Mouse (Mus musculus) layer of hippocampus, adult 9-11 months (tissue): ENCODE results near the gene Trmt11.
A peak's percentile ranks its signal among the peaks of the same experiment; 100 is the strongest.
"Not testable (repeated sequence)": the region's sequence is repeated elsewhere in the genome, so short reads cannot be mapped to it uniquely, and the experiment has no call there.

Experiments
- DNase-seq: peaks from one replicate; pipeline ENCODE4 v3.0.0; 2022

Trmt11 gene

DNA sequence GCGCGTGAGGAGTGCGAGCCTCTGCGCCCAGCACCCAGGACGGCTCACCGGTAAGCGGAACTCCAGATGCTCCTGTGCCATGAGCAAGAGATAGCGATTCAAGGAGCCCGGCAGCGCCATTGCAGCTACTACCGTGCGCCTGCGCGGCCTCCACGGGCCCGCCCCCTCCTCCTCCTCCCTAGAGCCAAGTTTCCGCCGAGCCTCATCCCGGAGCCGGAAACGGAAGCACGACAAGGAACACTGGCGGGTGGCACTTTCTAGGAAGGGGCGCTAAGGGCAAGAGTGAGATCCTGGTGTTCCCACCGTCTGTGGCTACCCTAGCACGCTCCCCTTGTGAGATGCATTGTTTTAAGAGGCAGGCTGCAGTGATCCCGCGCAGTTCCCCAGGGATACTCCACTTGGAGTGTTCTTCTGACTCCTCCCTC is at the start of gene Trmt11:
Gene Trmt11, minus strand, starts transcription at position 208 of the 425 bp plus-strand sequence.
- DNase-seq = peak; percentile 91

DNA sequence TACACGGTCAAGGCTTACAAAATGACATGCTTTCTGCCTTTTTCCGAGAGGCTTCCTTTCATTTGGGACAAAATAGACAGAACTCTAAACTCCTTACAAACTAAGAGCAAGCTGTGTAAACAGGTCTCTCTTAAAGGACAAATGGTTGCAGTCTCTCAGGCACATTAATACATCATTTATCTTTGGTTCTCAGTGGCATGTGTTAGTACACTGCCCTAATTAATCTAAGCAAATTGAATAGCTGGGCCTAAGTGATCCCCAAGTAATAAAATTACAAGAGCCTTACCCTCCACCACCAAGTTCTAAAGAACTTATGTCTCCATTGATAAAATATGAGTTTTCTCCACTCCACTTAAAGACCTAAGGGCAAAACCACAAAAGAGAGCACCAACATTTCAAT is 47.1 kb upstream of the Trmt11 start:
- DNase-seq = no peak

DNA sequence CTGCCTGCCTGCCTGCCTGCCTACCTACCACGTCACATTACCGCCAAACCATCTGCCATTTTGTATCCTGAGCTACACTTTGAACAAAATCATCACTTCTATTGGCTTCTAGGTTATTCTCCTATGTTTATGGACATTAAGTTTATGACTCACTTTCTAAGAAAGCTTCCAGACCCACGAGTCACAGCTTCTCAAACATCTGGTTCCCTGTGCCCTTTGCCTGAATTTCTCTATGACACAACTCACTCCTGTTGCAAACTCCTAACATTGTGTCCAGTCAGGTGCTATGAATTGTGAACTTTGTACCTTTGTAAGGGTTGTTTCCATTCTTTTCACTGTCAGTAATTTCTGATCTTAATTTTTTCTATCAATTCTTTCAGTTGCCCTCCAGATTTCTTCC is 37.7 kb upstream of the Trmt11 start:
- no peak for DNase-seq

DNA sequence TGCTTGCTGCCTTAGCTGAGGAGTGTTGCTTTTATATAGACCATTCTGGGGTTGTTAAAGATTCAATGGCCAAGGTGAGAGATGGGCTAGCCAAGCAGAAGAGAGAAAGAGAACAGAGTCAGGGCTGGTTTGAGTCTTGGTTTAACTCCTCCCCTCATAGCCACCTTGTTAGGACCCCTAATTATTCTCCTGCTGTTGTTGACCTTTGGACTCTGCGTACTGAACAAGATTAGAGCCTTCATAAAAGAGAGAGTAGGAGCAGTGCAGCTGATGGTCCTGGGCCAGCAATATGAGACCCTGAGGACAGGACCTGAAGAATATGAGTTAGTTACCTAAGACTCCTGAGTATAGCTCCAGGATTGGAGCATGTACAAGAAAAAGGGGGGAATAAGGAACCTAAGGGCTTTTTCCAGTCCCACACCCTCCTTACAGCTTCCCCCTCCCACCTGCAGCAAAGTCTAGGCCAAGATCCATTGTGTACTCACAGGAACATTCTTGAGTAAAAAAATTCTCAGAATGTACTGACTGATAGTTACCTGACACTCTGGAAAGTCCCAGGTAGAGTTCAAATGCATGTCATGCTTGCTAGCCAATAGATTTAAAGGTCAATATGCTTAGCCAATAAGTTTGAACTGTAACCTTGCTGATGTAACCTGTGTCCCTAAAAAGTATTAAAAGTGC is 36.1 kb upstream of the Trmt11 start:
- not testable (repeated sequence) for DNase-seq

DNA sequence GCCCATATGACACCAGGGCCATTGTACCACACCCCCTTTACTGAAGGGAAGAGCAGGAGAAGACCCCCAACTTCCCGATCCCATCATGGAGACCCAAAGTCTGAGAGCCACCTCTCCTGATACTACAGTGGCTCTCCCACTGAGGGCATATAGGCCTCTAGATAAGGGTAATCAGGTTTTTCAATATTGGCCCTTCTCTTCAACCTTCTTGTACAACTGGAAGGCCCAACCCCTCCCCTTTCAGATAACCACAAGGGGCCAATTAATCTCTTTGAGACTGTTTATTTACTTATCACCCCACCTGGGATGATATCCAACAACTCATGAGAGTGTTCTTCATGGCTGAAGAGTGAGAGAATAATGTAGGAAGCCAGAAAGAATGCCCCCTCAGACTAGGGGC is 32.2 kb upstream of the Trmt11 start:
- no peak for DNase-seq

DNA sequence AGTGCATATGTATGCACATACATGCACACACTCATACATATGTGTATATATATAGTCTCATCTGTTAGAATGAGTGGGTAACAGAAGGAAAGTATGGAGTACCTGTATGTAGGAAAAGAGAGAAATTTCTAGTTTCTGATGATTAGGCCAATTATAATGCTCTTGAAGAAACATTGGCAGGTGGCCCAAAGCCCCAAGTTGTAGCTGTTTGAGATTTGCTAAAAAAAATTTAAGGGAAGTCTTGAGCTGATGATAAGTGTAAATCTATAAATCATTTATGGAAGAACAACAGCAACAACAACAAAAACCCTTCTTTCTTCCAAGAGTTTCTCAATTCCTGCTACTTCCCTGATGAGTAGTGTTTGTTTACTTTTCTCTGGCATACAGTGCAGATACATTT is 29.4 kb upstream of the Trmt11 start:
- no peak for DNase-seq

DNA sequence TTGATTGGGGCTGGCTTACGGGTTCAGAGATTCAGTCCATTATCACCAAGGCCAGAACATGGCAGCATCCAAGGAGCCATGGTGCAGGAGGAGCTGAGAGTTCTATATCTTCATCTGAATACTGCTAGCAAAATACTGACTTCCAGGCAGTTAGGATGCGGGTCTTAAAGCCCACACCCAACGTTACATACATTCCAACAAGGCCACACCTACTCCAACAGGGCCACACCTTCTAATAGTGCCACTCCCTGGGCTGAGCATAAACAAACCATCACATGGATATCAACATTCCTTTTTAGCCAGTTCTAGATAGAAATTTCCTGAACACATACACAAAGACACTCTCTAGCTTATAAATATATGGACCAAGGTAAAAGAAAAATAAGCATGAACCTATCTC is 29.0 kb upstream of the Trmt11 start, which contains the start of gene Hint3:
Gene Hint3, minus strand, starts transcription at position 120 of the 400 bp plus-strand sequence.
- no peak for DNase-seq

DNA sequence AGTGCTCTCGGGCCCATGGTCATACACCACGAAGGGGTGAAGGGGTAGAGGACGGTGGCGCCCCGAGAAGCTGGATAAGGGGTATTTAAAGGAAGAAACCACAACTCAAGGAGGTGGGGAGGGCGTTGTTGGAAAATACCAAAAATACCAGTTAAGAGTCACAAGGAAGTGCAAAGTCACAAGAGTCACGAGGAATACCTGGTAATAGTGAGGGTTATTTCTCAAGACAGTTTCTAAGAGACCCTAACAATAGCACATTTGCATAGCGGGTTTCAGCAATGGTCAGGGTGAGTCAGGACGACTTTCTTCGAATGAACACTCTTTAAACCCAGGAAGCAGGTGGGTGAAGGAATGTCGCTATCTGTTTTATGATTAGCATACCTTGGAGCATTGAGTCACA is 27.9 kb upstream of the Trmt11 start:
- not testable (repeated sequence) for DNase-seq

DNA sequence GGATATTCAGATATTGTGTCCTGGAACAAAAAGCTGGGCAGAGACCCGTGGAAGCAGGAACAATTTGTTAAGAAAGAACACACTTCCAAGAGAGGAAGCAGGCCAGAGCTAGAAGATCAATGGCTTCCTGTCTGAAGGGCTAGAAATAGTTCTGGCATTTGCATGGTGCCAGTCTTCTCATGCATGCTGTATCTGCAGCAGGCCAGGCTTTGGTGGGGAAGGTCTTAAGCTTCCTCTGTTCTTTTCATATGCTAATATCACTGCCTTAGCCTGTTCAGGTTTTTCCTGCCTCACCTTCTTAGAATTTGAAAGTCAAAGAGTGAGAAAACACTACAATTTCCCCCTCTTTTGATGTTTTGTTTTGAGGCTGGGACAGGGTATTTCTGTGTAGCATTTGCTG is 27.0 kb upstream of the Trmt11 start:
- no peak for DNase-seq

DNA sequence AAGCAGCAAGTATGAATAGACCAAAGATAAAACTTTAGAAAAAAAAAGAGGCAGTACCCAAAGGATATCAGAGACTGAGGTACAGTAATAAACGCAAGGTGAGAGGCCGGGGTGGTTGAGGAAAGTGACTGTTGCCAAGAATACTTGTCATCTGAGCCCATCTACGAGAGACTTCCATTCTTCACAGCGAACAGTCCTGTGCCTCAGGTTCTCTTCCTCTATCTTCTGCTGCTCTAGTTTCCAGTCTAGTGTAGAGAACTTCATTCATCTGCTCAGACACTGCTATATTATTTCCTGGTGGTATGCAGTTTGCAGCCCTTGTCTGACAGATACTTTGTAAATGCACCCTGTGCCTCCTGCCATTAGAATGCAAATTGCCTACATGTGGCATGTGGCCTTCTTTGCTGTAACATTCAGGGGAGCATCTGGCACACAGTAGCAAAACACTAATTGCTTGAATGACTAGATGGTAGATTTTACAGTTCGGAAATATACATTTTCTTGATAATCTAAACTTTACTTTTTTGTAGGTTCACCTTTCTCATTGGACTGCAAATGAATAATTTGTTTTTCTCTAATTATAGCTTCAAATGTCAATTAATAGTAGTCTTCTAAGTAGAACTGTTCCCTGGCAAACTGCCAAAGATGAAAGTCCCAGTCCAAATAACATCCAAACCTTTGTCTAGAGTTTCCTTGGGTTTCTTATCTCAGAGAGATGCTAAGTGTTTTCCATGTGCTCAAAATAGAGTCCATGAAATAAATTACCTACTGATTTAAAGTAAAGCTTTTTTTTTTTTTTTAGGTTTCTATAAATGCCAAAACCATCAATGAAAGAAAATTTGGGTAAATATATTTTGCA is 23.8 kb upstream of the Trmt11 start:
- no peak for DNase-seq

DNA sequence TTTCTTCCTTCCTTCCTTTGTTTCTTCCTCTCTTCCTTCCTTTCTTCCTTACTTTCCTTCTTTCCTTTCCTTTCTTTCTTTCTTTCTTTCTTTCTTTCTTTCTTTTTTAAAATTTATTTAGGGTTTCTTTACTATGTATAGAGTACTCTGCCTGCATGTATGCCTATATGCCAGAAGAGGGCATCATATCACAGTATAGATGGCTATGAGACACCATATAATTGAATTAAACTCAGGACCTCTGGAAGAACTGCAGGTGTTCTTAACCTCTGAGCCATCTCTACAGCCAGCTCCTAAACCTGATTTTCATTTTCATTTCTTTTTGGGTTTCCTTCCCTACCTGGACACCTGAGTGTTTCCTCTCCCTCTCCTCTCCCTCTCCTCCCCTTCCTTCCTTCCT is 22.4 kb upstream of the Trmt11 start:
- no peak for DNase-seq

DNA sequence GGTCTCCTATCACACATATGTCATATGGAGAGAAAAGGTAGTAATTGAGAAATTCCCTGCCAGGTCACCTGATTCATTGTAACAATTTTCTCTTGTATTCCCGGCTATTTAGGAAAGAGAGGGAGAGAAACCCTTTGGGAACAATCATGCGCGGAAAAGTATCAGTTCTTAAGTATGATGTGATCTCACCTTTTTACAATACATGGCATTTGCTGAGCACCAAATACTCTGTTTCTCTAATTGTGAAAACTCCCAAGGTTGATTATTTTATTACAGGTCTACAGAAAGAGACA is 18.3 kb upstream of the Trmt11 start:
- DNase-seq = no peak

DNA sequence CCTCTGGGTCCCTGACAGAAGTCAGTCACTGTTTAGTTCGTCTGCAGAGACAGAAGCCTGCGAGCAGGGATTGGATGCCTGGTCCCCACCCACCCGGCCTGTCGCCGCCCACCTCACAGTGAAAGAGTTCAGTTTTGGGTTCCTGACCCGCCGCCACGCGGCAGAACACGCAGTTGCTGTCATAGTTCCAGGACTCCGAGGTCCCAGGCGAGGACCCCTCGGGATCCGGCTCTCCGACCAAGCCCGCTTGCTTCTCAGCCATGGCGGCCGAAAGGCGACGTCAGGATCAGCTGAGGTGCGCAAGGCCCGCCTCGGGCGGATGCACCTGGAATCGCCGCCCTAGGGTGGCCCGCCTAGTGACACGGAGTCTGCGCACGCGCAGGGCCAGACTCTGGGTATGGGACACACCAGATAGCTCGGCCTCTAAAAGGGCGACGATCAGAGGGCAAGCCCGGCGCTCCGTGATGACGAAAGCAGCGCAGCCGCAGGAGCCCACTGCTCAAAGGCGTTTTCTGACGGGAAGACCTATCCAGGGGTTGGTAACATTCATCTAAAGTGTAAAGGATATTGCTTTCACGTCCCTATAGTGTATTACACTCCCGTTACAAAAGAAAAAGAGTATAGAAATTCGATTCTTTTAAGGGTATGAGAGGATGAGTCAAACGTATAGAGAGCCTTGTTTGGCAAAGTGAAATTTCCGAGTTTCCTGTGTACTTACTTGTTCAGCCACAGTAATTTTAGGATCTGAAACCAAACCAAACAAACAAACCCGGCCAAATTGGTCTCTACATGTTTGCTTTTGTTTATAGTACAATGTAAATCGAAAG is 17.8 kb upstream of the Trmt11 start:
- DNase-seq = peak; percentile 99

DNA sequence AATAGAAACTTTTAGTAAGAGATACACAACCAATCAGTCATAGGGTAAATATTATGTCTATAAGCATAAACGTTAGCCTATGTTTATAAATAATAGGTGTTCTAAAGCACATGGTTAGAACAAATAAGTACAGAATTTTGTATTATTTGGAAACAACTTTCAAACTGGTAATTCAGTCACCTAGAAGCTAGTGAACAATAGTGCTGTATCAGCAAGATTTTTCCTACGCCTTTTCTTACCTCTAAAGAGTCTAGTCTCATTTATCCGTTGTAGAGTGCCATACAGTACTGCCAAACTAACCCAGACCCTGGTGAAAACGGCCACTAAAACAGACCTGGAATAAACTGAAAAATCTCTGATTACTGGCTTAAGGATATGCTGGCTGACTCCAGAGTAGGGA is 12.5 kb upstream of the Trmt11 start:
- DNase-seq = no peak

DNA sequence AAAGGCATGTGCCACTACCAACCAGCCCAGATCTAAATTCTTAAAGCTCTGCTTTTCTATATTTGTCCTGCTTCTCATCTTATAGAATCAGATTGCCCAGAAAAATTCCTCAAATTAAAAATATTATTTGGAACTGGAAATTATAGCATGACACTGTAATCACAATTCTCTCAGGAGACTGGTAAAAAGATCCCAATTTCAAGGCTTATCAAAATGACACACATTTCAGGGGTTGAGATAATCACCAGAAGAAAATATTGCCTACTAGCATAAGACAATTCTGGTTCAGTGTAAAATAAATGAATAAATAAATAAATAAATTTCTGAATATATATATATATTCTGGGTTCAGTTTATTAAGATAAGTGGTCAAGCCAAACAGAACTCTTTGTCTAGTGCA is 9.1 kb upstream of the Trmt11 start:
- no peak for DNase-seq

DNA sequence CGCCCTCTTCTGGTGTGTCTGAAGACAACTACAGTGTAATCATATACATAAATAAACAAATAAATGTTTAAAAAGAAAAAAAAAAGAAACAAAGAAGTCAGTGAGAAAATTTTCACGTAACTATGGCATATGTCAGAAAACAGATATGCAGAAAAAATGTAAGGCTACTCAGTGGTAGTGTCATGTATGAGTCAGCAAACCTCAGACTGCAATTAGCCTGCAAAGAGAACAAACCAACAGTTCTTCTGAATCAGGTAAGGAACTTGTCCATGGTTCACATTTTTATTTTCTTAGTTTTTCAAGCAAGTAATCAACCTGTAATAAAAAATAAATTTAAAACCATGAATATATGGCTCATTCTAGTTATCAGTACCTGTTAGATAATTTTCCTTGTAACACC is 7.6 kb upstream of the Trmt11 start:
- no peak for DNase-seq

DNA sequence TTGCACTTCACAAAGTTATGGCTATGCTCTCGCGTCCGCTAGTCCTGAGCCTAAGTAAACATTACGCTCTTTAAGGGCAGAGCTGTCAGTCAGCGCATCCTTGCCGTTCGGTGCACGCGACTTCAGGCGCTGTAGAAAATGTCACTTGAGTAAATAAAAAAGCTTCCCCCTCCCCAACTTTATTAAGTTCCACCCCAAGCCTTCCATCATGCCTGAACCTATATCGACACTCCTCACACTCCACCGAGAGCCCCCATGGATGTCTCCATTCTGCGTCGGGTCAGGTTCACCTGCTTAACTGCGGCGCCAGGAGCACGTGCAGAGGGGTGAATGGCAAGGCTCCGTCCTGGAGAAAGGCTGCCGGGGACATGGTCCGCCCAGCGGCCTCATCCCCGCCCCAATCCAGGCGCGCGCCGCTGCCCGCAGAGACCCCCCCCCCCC is 435 bp downstream of the Trmt11 start:
- DNase-seq = no peak

DNA sequence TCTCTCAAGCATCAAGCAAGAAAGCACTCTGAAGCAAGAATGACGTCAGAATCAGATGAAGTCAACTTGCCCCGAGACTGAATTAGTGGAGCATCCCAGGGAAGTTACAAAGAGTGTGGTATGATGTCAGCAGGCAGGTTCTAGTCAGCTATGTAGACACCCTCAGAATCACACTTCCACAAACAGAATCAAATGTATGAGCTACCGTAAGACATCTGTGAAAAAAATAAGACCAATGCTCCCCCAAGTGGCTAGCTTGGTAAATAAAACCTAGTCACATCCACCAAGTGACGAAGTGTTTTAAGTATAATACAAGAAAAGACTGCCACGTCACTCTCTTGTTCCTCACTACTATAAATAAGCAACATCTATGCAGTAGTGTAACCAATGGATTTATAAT is 13.5 kb downstream of the Trmt11 start:
- no peak for DNase-seq

DNA sequence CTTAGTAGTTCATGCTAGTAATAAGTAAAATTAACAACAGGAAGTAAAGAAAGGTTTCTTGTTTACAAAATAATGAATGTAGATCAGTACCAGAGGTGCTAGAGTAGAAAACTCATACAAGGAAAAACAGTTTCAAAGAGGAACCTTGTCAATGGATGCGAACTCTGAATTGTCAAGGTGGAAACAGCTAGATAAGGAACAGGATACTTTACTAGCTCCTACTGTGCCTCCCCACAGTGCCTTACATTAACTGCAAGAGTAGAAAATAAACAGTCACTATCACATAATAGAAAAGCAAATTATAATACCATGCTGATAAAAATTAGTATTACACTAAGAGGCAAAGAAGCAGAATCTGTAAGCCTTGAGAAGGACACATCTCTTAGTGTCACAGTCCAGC is 14.9 kb downstream of the Trmt11 start:
- no peak for DNase-seq

DNA sequence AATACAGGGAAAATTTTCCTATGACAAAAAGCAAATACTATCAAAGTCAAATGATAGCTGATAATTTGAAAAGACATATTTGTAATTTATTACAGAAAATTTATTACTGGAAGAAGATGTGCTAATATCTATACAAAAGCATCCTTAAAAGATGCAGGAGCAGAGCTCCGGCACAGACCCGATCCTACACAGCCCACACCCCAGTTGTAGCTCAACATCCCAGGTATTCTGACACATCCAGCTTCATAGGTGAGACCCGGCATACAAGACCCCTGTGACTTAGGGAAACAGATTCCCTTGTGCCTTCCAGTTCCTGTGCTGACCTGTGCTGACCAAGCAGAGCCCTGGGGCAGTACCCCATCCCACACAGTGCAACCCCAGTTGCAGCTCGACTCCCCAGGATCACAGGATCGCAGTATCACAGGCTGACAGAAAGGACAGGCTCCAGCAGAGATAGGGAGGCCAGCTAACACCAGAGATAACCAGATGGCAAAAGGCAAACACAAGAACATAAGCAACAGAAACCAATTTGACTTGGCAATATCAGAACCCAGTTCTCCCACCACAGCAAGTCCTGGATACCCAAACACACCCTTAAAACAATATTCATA is 22.8 kb downstream of the Trmt11 start:
- no peak for DNase-seq

DNA sequence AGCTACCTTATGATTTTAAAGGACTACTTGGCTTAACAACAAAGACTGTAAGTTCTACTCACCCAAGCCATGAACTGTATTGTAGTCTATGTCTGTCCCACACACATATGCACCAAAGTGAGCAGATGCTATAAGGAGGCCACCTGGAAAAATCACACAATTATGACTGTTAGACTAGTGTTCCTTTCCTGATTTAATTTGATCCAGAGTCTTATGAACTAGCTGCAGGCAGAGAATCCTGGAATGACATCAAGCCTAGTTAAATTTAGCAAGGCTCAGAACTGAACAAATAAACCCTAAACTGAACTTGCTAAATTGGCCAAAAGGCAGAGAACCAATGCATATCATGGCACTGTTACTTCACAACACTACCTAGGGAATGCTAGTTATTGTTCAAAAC is 34.2 kb downstream of the Trmt11 start:
- no peak for DNase-seq

DNA sequence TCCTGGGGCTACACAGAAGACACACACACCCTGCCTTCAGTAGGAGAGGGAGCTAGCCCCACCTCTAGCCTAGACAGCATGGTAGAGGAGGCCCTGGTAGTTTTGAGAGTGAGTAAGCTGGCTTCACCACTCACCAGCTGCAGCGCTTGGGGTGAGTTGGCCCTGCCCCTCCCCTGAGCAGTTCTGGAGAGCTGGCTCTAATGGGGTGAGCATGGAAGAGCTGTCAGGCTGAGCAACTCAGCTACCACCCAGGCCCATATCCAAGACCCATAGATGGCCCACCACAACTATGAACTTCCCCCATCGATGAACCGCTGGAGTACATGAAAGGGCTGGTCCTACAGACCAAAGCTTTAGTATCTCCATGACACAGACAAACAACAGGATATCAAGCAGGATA is 35.9 kb downstream of the Trmt11 start:
- DNase-seq = no peak
